Mouse (Mus musculus) spleen, postnatal 10 days (tissue): Measurements from ENCODE around the gene Slc35a3.
"Not testable (repeated sequence)": the region's sequence is repeated elsewhere in the genome, so short reads cannot be mapped to it uniquely, and the experiment has no call there.

Experiments
- DNase-seq, 2 experiments: peaks; one replicate each; pipeline ENCODE4 v3.0.0; 2021 to 2022; ENCODE audit warnings: low spot score in 2 of 2

Gene Slc35a3

DNA sequence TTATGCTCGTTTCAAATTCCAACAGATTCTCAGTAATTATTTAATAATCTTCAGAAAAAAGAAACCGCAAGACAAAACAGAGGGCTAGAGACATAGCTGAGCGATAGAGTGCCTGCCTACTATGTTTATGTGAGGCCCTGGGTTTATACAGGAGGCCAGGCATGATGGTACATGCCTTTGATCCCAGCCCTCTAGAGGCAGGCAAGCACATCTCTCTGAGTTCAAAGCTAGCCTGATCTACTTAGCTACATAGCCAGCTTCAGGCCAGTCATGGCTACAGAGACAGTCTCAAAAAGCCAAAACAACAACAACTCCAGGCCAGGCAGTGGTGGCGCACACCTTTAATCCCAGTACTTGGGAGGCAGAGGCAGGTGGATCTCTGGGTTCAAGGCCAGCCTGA lies 11.0 kb downstream of the Slc35a3 start:
- DNase-seq, result no peak

DNA sequence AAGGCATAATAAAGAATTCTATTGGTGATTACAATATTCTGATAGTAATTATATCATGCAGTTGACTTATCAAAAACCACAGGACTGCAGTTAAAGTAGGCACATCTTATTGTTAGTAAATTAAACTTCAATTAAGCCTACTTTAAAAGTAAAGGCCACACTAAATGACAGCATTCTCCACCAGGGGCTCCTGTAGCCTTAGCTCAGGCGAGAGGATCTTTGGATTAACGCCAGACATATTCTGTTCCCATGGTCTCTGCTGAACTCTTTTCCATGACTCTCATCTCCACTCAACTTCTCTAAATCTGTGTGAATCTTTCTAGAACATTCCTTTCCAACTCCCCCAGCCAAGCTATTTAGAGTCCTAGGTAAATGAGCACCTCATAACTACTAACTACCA lies 13.8 kb downstream of the Slc35a3 start:
- no peak for DNase-seq

DNA sequence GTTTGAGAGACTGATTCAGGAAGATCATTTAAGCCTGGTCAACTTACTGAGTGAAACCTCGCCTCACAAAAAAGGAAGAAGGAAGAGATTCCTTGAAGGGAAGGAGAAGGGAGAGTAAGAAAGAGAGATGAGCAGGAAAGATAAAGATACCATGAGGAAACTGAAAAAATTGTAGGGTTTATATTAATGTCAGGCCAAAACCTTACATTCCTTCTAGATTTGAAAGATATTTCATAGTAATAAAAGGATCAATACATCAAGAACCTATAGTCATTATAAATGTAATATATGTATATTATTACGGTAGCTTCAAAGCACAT lies 17.0 kb downstream of the Slc35a3 start:
- DNase-seq, result no peak

DNA sequence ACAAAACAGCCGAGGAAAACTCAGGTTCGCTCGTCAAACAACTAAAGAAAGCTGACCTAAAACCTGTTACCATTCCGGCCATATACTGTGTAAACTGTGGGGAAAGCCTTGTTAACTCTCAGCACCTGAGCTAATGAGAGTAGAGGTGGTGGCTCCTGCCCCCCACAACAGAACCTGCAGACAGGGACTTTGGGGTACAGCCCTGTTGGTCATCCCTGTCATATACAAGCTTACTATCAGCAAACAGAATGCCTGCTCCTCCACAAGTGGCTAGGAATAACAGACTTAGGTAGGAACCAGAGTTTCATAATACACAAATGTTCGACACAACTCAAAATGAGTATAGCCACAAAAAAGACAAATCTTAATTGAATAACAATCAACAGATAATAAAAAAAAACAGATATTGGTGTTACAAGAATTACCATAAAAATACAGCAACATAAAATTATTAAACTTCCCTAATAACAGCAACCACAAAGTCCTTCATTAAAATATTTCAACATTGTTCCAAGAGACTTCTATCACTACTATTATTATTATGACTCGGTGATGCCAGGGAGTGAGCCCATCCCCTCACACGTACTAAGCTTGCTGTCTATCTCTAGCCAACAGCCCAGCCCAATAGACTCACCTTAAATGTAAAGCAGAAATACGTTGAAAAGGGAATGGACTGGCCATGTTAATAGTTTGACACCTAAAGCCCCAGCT lies 17.5 kb downstream of the Slc35a3 start:
- no peak for DNase-seq

DNA sequence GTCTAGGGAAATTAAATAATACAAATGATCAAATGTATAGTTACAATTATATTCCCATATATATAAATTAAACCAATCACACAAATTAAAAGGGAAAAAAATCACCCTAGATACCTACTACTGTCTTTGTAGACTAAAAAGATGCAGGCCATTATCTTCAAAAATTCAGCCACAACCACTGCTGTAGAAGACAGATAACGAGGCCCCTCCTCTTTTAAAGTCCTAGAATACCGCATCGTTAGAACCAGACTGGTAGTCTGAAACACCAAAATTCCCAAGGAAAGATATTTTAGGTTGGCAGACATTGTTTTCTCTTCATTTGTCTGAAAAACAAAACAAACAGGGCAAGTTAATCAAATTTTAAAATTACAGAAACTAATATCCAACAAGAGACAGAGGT lies 18.3 kb downstream of the Slc35a3 start:
- DNase-seq, result peak in 1 of 2 experiments; percentile 34

DNA sequence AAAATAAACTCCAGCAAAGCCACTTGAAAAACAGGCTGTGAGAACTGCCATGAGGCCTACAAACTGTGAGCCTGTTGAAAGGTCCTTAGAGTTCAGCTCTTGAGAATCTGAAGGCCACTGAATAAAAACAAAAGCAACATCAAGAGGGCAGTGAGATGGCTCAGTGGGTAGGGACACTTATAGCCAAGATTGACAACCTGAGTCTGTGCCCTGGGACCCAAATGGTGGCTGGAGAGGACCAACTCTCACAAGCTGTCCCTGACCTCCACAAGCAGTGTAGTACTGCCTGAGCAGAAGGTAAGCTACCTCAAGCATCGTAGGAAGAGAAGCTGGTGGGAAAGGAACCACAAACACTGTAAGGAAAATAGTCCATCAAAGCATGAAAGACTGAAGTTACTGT lies 31.5 kb downstream of the Slc35a3 start, which contains the start of gene Gm43191:
TSS of gene Gm43191 (minus strand) at position 101 of the 400 bp plus-strand sequence.
- DNase-seq, result no peak

DNA sequence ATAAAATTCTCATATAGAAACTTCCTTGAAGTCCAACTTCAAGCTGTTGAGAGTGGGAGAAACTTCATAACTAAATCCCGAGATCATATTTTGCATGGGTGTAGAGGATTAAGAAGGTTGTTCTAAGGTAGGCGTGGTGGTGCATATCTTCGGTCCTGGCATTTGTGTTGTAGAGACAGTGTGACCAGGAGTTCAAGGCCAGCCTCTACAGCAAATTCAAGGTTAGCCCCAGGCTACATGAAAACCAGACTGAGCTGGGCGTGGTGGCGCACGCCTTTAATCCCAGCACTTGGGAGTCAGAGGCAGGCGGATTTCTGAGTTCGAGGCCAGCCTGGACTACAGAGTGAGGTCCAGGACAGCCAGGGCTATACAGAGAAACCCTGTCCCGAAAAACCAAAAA lies 48.4 kb downstream of the Slc35a3 start:
- not testable (repeated sequence) for DNase-seq

DNA sequence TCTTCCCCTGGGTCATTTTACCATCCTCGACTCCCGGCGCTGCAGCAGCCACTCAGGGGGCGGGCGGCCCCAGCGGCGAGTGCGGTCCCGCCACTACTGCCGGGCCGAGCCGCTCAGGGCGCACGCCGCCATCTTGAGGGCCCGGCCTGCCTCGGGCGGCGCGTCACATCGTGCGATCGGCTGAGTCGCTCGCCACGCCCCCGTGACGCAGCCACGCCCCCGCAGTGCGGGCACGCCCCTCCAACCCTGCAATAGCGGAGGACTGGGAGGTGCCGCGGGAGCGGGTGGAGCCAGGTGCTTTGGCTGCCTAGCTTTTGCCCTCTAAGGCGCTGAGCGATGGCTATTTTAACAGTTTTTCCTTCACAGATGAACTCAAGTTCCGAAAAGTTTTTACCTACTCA lies 50.2 kb downstream of the Slc35a3 start, which contains the start of gene Mfsd14a:
TSS of gene Mfsd14a (minus strand) at position 215 of the 401 bp plus-strand sequence.
- peak; percentile 100 for DNase-seq

DNA sequence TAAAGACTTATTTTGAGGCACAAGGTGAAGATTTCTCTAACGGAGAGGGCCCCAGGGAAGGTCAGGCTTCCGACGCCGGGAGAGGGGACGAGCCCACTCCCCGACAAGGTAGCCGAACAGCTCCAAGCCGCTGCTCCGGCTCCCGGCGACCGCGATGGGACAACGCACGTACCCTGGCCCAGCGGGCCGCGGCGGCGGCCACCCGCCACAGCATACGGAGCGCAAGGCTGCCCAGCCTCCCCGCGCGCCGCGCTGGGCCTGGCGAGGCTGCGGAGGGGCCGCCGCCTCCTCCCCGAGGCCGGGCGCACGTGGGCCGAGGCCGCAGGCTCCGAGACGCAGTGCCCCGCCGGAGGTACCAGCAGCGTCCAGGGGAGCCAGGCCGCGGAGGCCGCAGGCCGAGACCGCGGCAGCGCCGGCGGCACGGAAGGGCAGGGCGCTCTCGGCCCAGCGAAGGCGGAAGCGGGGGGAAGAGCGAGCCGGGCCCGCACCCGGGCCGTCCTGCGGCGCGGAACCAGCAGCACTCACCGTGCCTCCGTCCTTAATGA lies 50.7 kb downstream of the Slc35a3 start:
- no peak for DNase-seq

DNA sequence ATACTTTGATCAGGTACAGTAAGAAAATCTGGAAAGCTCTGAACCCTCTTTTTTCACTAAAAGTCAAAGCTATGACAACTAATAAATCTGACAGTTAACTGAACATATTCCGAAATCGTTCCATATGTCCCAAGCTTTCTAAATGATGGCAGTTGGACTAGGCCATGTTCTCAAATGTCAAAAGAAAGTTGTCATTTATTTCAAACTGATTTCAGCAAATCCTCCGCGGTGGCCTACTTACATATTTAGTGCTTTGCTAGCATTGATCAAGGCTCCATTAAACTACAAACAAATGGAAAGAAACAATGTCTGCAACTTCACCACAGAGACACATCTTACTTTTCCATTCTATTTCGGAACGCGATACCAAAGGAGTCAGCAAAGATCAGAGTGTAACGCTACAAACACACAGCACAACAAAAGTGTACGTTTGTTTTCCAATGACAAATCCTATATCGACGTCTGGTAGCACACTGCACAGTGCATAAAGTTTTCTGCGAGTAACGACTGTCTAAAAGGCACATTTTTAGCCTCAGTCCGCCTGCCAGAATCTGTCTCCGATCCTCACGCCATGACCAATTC lies 51.3 kb downstream of the Slc35a3 start:
- DNase-seq, result no peak

DNA sequence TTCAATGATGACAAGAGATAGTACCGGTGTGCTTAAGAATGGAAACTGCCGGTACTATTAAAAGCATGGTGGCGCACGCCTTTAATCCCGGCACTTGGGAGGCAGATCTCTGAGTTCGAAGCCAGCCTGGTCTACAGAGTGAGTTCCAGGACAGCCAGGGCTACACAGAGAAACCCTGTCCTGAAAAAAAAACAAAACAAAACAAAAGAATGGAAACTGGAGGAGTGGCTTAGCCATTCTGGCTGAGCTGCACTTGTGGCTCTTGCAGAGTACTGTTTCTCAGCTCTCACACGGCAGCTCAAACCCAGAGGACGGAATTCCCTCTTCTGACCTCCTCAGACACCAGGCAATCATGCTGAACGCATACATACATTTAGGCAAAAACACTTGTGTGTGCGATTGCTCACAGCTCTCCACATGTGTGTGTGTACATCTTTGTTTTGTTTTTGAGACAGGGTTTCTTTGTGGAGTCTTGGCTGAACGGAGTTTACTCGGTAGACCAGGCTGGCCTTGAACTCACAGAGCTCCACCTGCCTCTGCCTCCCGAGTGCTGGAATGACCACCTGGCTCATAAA lies 52.7 kb downstream of the Slc35a3 start:
- DNase-seq, result no peak

DNA sequence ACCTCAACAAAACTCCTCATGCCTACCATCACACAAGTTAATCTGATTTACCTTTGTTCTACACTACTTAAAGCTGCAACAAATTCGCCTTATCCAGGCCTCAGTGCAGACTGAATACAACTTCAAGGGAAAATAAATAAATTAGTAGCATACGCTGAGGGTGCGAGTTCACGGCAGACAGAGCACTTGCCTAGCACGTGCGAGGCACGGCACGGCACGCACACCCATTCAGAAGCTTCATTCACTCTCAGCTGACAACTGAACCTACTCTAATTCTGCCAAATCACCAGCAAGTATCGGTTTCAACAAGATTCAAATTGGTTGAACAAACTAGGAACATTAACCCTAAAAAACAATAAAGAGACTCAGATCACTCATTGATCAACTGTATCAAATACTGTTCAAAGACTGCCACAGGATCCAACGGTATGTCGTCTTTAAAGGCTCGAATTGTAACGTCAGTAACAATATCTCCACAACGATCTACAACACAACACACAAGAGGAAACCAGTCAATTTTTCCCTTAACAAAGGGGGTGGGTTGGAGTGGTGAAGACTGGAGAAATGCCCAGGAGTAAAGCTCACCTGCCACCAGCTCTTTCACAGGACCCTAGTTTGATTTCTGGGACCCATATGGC lies 53.6 kb downstream of the Slc35a3 start:
- no peak for DNase-seq

DNA sequence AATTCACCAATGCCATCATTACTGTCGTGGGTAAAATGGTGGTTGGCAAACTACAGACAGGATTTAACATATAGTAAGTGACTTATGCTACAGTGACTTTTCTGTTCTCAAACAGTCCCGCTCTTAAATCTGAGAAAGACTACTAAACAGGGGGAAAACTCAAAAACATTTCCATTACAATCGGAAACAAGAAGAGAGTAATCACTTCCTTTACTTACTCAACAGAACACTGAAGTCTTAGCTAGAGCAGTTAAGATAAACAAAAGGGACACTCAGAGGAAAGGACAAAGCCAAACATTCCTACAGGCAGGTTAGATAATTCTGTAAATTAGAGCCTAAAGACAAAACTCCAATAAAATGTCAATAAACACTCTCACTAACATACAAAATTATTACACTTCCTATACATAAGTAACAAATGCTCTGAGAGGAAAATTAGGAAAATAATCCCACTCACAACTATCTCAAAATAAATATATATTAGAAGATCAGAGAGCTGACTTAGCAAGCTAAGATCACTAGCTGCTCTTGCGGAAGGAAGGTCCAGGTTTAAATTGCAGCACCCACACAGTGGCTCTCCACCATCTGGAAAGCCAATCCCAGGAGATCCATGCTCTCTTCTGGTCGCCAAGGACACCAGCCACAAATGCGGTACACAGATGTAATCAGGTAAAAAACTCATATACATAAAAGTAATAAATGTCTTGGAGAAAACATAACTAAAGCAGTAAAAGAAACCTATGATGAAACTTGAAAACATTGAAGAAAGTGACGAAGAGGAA lies 56.3 kb downstream of the Slc35a3 start:
- no peak for DNase-seq

DNA sequence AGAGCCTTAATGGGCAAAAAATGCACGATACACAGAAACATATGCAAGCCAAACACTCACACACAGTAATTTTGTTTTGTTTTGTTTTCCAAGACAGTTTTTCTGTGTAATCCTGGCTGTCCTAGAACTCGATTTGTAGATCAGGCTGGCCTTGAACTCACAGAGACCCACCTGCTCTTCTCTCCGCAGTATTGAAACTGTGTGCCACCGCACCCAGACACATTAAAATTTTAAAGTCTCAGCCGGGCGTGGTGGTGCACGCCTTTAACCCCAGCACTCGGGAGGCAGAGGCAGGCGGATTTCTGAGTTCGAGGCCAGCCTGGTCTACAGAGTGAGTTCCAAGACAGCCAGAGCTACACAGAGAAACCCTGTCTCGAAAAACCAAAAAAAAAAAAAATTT lies 58.6 kb downstream of the Slc35a3 start:
- not testable (repeated sequence) for DNase-seq

DNA sequence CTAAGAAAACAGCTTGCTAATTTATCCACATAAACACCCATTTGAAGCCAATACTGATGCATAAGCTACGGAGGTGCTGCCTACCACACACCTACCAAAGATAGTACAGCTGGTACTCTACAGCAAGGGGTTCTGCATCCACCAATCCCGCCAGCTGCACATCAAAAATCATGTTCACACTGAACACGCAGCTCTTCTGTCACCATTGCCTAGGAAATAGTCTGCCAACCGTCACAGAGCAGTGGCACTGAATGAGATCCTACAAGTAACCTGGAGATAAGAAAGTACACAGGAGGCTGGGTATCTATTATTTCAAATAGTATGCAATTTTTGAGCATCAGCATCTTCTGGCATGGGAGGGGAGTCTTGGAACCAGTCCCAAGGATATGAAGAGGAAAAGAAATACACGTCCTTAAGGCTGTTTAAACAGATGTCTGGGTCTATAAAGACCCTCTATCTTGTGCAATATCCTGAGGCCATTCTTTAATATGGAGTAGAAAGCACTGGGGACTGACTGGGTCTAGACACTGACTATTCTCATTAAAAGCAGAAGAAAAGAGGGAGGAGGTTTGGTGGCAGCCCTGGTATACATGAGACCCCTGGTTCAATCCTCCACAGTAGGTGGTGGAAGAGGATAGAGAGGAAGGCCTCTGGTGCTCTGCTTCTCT lies 59.2 kb downstream of the Slc35a3 start:
- DNase-seq, result no peak

DNA sequence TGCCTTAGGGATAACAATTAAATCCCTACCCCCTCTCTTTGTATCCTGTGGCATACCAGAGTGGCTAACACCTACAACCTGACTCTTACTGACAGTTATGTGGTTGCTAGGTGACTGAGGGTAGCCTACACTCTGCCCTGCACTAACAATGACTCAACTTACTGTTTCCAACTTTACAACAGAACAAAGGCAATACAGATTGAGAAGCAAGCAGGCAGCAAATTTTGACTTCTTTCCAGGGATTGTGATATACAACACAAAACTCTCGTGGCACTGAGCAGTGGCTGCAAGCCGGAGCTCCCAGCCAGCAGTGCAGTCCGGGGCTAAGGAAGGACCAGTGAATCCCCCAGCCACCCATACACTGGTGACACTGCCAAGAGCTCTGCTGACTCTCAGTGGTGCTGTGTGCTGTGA lies 60.6 kb downstream of the Slc35a3 start:
- no peak for DNase-seq

DNA sequence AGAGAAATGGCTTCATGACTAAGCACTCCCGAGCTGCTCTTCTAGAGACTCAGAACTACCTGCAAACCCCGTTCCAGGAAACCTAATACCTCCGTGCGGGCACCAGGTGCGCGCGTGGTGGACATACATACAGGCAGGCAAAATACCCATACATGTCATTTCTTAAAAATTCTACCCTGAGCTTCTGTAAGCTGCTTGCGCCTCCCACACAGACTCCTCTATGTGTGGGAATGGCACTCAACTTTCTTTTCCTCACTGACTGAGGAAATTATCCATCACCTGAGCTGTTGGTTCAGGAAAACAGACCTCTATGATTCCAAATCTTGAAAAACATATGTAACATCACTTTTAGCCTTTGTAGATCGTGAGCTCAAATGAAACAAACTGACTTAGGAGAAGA lies 61.9 kb downstream of the Slc35a3 start:
- DNase-seq, result no peak

DNA sequence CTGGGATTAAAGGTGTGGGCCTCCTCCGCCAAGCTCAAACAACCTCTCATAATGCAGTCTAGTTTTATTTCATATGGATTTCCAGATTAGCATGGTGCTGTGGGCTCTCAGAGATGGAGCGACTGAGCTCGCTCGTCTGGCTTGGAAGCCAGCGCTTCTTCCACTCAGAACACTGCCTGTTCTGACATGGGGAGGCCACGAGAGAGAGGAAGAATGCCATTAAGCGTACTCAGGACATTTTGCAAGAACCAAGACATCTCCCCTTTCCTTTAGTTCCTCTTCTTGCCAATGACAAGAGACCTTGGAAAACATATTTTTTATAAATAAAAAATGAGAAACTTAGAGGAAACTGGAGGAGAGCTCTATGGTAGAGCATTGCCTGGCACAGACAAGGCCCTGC lies 63.8 kb downstream of the Slc35a3 start:
- no peak for DNase-seq

DNA sequence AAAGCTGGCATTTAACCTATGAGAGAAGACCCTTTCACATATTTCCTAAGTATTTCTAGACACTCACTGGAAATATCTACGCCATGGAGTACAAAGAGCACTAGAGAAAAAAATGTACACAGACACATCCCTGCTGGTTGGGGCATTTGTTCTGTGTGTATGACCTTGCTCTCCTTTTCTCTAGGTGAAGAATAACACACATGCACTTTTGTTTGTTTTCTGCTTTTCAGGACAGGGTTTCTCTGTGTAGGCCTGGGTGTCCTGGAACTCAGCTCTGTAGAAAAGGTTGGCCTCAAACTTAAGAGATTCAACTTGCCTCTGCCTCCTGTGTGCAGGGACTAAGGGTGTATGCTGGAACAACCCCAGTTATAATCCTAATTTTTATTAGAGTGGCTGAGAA lies 66.2 kb downstream of the Slc35a3 start:
- no peak for DNase-seq

DNA sequence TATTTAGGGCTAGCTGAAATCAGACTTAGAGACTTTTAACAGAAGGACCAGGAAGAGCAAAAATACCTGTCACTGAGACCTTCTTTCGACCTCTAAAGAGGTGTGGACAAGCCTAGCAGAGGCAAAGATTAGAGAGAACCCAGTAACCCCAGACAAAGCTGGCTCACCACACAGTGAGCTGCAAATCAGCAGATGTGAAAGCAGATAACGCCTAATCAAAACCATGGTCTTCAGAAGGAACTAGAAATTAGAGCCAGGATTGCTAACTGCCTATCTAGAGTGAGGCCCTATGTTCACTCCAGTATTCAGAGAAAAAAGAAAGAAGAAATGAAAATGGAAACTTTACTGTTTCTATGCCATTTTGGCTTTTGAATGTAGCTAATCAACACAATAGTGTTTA lies 70.3 kb downstream of the Slc35a3 start:
- no peak for DNase-seq

DNA sequence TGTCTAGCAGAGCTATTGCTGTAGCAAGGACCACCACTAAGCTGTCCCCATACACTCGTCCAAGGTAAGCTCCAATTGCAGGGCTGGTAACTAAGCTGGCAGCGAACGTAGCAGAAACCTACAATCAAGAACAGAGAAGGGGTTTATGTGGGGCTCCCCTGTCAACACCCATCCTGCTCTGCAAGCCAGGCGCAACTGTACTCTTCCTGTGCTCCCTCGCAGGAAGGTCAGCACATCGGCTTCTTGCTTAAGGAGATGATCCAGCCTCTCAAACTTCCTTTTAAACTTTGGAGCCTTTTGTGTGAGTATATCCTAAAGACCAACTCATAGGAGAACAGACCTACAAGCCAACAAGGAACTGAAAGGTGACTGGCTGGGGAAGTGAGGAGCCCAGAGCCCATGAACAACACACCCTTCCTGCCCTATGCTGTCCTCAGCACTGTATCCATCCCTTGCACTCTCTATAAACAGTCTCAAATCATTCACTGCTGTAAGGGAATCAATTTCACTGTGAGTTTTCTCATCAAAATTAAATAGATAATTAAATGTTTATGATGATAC lies 70.7 kb downstream of the Slc35a3 start:
- no peak for DNase-seq
